Mouse (Mus musculus) kidney, postnatal 10 days (tissue): ENCODE measurements around the gene Clec11a.
A peak's percentile ranks its signal among the peaks of the same experiment; 100 is the strongest.

Experiments used
- DNase-seq: peaks from one replicate; pipeline ENCODE4 v3.0.0; 2021; ENCODE audit warnings: mixed read lengths

The Clec11a gene

DNA sequence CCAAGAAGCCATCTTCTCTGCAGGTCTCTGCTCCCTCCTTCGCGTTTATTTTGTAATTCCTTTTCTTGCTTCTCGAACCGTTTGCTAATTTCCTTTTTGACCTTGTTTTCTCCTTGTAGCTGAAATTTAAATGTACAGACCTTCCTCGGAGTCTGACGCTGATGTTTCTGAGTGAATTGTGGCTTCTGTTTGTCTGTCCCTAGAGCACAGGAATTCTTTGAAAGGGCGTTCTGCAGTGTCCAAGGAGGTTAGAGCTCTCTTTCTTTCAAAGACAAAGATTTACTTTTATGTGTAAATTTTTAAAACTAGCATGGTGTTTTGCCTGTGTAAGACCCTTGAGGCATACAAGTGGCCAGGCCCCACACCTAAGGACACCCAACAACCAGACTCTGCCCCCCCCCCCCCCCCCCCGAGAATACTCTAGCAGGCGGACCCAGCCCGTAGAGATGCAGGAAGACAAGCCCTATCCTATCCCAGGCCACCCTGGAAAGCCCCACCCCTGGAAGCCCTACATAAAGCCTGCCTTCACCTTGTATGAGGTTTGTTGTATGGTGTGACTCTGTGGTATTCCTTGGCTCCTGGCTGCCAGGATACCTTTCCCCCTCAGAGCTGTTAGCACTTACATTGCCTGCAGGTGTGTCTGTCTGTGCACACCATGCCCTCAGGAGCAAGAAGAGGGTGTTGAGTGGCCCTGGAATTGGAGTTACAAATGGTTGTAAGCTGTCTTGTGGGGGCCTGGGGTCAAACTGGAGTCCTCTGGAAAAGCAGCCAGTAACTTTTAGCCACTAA lies 30.0 kb downstream of the Clec11a start:
- DNase-seq, result no peak

DNA sequence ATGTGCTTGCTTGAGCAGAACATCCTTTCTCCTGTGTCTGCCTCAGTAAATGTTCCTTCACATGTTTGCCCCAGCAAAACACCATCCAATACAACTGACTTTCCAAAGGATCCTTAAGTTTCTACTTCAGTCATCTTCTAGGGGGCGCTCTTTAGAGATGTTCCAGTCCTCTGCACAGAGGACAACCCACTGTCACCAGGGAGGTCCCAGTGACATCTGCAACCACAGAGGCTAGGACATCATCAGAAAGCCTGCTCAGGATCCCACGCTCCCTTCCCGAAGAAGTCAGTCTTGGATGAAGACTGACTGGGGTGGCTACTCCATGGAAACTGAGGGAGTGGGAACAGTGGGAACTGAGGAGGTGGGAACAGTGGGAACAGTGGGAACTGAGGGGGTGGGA lies 31.2 kb downstream of the Clec11a start:
- DNase-seq, result no peak

DNA sequence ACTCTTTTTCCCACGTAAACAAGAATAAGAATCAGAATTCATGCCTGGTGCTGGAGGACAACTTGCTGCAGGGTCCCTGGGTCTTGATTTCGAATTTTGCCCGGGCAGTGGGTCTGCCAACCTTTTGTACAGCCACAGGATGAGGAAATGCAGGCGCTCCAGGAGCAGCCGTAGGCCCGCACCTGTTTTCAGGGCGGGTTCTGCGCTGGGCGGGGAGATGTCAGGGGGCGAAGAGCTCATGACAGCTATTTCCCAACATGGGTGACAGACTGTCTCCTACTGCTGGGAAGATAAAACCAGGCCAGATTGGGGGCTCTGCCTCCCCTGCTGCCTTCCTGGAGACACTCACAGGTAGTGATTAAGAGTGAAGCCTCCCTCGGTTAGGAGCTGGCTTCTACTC lies 32.6 kb downstream of the Clec11a start:
- DNase-seq, result no peak

DNA sequence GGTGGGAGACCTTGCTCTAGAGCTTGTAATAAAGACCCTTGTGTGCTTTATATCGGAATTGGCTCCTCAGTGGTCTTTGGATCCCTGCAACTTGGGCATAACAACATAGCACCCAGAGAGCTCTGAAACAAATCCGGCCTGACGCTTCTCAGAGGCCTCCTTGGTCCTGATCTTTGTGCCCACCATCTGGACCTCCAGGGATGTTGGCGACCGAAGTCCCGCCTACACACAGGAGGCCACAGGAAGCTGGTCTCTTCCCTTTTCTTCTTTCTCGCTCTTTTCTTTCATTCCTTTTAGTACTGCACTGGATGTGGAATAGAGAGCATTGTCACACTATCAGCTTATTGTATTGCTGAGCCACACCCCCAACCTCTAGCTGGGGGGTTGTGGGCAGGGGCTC lies 33.3 kb downstream of the Clec11a start:
- no peak for DNase-seq

DNA sequence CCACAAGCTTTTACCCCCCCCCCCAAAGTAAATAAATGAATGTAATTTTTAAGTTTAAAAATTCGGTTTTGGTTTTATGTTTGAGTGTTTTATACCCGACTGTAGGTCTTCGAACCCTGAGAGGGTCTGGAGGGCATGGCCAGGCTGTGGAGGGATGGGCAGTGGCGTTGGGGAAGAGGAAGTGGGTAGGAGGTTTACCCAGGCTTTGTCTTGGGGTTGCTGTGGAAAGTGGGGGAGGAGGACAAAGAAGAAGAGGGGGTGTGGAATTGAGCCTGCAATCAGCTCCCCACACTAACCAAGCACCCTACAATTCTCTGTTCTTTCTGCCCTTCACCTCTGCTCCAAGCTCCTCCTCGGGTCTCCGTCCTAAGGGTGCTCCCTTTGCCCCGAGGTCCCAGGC lies 34.2 kb downstream of the Clec11a start:
- no peak for DNase-seq

DNA sequence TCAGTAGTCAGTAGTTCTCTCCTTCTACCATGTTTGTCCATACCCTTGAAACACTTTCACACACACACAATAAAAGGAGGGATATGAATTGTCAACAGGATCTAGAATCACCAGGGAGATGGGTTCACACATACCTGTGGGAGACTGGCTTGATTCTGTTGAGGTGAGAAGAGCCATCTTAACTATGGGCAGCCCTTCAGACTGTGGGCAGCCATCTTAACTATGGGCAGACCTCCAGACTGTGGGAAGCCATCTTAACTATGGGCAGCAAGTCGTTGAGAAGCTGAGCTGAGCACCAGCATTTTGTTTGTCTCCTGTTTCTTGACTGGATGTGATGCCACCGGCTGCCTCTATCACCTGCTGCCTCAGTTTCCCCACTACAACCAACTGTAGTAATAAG lies 35.4 kb downstream of the Clec11a start:
- DNase-seq, result no peak

DNA sequence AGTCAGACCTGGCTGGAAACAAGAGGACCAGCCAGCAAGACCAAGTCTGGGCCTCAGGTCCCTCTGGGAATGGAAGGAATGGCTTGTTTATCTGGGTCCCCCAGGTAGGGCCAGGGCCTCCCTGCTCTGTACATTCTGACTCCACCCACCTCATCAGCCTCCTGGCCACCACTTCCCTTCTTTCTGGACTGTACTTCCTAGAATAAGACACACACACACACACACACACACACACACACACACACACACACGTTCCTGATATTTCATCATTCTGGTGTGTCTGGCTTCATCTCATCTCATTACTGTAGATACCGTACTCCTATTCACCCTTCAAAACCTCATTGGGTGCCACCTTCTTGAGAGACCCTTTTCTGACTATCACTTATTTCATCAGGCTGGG lies 37.3 kb downstream of the Clec11a start:
- DNase-seq, result no peak

DNA sequence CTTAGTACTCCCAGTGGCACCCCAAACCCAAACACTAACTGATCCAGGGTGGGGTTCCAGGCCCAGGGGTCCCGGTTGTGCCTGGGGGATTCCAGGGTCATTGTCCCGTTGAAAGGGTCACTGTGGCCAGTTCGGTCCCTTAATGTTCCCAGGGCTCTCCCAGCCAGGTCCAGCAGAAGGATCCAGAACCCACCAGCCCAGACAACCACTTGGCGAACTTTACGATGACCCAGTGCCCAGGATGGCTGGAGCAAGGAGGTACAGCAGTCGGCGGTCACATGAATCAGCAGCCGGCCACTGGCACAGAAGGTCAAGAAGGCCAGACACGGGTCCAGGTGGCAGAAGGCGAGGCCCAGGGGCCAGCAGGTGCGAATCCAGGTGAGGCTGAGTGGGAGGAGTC lies 38.6 kb downstream of the Clec11a start:
- DNase-seq, result no peak

DNA sequence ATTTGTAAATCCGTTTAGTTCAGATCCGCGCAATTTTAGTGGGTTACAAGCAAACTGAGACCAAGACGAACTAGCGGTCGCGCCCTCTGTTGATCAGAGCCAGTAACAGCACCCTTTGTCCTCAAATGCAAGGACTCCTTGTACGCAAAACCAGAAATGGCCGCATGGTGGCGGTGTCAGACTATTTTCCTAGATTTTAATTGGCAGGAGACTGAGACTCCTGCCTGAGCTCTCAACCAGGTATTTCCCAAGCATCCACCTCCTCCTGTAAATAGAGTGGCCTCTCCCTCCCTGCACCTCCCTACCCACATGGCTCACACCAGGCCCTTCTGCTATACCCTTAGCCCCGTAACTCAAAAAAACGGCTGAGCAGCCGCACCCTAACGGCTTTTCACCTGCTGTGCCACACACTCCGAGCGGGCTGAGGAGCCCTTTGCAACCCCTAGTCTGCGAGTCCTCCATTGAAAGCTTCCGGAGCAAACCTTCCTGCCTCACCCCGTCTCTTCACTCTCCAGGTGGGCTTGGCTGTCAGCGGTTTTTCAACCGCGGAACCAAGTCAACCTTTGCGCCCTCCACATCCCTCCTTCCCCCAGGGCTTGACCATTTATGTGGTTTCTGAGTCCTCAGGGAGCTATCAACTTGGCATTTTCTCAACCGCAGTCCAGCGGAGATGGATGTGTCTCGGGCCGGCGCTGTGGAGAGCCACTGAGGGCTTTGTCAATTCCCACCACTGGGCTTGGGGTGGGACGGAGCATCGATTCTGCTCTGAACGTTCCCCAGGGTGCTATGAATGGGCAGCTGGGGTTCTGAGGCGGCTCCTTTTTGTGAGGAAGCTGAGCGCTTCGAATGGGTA lies 43.7 kb downstream of the Clec11a start:
- peak; percentile 95 for DNase-seq

DNA sequence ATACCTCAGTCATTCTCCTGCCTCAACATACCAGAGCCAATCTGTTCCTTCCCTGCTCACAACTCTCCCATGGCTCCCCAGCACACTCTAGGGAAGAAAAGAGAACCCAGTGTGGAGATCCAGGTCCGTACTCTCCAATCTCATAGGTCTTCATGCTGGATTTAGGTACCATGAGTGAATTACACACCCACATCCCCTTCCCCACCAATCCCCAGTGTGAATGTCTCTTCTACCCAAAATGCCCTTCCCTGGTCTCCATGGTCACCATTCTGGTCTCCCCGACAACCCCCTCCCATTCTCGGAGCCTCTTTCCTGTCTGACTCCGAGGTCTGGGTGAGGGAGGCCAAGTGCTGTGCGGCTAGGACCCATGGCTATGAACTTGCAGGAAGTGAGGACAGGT lies 45.6 kb downstream of the Clec11a start, which contains the start of gene Gm15517:
Gene Gm15517 (plus strand): TSS at position 301 of the 400 bp plus-strand sequence.
- DNase-seq, result no peak

DNA sequence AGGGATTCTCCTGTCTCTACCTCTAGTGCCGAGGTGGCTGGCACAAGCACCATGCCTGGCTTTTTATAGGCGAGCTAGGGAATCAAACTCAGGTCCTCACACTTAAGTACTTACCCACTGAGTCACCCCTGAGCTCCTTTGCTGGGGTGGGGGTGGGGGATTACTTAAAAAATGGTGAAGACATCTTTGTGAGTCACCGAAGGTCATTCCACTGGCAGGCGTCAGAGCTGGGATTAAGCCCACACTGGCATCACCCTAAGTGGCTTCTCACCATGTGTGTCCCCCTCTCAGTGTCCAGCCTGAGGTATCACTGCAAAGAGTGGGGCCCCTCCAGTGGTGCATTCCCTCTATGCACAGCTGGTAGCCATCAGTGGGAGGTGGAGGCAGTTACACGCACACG lies 46.3 kb downstream of the Clec11a start:
- no peak for DNase-seq

DNA sequence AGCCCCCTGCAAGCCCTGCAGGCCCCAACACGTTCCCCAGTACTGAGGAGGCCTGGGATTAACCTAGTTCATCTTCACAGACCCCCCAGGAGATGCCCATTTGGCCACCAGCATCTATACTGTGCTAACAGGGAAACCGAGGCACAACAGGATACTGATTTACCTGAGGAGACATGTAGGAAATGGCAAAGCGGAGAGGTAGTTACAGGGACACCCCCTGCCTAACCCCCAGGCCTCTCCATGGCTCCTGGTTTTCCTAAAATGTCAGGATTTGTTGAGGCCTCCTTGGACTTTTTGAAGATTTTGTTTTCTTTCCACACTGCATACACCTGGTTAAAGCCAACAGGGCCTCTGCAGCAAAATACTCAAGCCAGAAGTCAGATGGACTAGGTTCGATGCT lies 49.4 kb downstream of the Clec11a start, which contains the start of gene Acp4:
Gene Acp4 (minus strand): TSS at position 101 of the 400 bp plus-strand sequence.
- DNase-seq, result no peak

DNA sequence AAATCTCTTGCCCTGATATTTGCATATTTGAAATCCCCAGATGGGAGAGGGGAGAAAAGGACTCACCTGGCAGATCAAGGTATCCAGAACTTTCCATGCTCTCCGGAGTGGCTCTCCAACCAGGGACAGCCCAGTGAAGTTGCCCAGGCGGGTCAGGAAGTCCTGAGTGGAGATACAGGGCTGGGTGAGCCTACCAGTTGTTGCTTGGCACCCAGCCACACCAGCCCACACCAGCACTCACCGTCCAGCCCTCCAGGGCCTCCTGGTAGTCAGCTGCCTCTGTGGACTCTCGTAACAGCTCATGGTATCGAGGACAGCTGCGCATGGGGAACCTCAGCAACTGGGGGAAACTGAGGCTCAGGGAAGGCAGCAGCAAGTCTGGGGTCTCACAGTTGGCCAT lies 51.8 kb downstream of the Clec11a start:
- no peak for DNase-seq

DNA sequence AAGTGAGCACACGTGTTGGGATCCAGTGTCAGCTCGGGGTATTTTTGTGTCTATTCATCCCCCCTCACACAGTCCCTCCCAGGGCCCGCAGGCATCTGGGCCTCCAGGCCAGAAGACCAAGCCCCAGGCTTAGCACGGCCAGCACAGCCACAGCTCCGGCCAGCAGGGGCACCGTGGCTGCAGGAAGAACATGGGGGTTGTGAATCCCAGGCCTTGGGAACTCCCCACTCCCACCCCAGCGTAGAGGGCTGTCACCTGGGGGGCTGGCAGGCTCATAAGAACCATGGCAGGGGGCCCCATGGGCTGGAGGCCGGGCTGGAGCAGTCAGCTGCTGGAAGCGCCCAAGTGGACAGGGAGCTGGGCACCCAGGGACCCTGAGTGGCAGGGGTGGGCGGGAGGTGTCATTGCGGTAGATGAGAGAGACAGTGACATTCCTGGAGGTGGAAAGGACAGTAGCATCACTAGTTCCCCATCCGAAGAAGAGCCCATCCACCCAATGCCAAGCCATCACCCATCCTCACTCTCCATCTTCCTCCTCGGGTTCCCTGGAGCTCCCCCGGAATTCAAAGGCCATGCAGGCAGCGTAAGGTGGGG lies 53.6 kb downstream of the Clec11a start:
- no peak for DNase-seq
